Comparison of ENCODE assay signal across 9 mouse cellular contexts in the genomic region with DNA sequence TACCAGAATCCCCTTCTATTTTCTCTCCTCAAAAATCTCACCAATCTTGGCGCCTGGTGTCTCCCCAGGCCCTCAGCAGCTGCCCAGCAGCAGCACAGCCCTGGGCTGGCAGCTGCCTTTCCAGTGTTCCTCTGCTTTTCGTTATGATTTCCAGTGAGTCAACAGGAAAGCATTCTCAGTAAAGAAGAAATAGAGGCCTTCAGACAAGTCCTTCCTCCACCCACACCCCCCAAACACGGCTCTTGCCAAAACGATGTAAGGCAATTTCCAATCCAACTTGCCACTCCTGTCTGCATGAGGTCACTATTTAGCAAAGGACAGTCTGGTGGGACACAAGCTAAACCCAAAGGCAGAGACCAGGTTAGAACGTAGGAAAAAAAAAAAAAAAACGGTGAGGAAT. TPM values are rescaled to one million over a fixed set of nuclear protein-coding genes. Genes with fewer than 3 reads are reported as not detected.
A peak's percentile ranks its signal among the peaks of the same experiment; 100 is the strongest.
DNase-seq lines count a peak whose midpoint lies in the region; ATAC-seq and TF ChIP-seq lines count a peak whose summit lies in the region.
"Had no signal": no experiment of that assay in that cellular context is flagged by ENCODE, and none has a peak within 500 bp of the region (broad histone marks: within the 10 kb centered on the region; RNA-seq: fewer than 3 reads in every experiment).

No protein-coding gene starts in this region.

- no peaks in the 10 kb centered on the region for H3K27me3 ChIP-seq in lung, embryonic 16.5 days (ENCODE audit: control insufficient read depth, insufficient read depth, low read depth, low read length)
- no peaks in the 10 kb centered on the region for H3K27me3 ChIP-seq in cerebellum, adult 2 months (ENCODE audit: control insufficient read depth, insufficient read depth, low read length)
- no peaks in the 10 kb centered on the region for H3K27me3 ChIP-seq in hindbrain, postnatal 0 days (ENCODE audit: insufficient read depth, low read length)
- H3K27me3 ChIP-seq: embryonic facial prominence, embryonic 12.5 days; midbrain, embryonic 12.5 days had no signal

- peak; percentile 59 for DNase-seq in 416B (ENCODE audit: low read depth)
- DNase-seq in adrenal gland, adult 18-20 months (ENCODE audit: low spot score in 2 of 2) = peak; percentile 39 to 52
- DNase-seq in heart, adult 9 months (ENCODE audit: low spot score in 2 of 2) = peak; percentile 67 to 76
- DNase-seq in cerebellum, postnatal 4 days (ENCODE audit: low spot score in 2 of 2) = no peak
- no peak for DNase-seq in cerebellum, adult 2 months
- no peak for DNase-seq in hindbrain, postnatal 0 days (ENCODE audit: low spot score)

- no peak for TF ChIP-seq POLR2A in cerebellum, adult 2 months (IDR thresholded peaks at IDR 0.05; ENCODE audit: borderline replicate concordance, insufficient read depth, low read length)

- peaks cover 56% of the 10 kb centered on the region for H3K4me1 ChIP-seq in lung, embryonic 16.5 days (replicated peaks; ENCODE audit: control insufficient read depth, insufficient read depth, low read length)
- no peaks in the 10 kb centered on the region for H3K4me1 ChIP-seq in cerebellum, adult 2 months (ENCODE audit: control insufficient read depth, insufficient read depth, low read length)
- peaks cover 3% of the 10 kb centered on the region; the same call in 1 of the 2 replicates for H3K4me1 ChIP-seq in hindbrain, postnatal 0 days (ENCODE audit: insufficient read depth, low read length)
- H3K4me1 ChIP-seq: midbrain, embryonic 12.5 days had no signal

- TF ChIP-seq CTCF in cerebellum, adult 2 months (IDR thresholded peaks at IDR 0.05; ENCODE audit: borderline replicate concordance, insufficient read depth, low read depth, low read length) = no peak
- no peak for TF ChIP-seq CTCF in hindbrain, postnatal 0 days (IDR thresholded peaks at IDR 0.05; ENCODE audit: low read depth)

- H3K27ac ChIP-seq in lung, embryonic 16.5 days (ENCODE audit: low read length) = peak overlapping the region; percentile 51
- no peak overlapping the region for H3K27ac ChIP-seq in cerebellum, adult 2 months (ENCODE audit: insufficient read depth, low read length)
- no peak overlapping the region for H3K27ac ChIP-seq in hindbrain, postnatal 0 days
- H3K27ac ChIP-seq: embryonic facial prominence, embryonic 12.5 days; midbrain, embryonic 12.5 days had no signal

- WGBS in lung, embryonic 16.5 days = 41% methylated on average over 6 of the region's 6 CpGs
- 69% methylated on average over 6 of the region's 6 CpGs for WGBS in cerebellum, adult 2 months
- WGBS in hindbrain, postnatal 0 days = 70% methylated on average over 6 of the region's 6 CpGs

- no peak overlapping the region for H3K4me3 ChIP-seq in lung, embryonic 16.5 days (ENCODE audit: low read length)
- H3K4me3 ChIP-seq in cerebellum, adult 2 months (replicated peaks; ENCODE audit: insufficient read depth, low read depth, low read length) = no peak overlapping the region
- no peak overlapping the region for H3K4me3 ChIP-seq in hindbrain, postnatal 0 days (ENCODE audit: low read length)
- H3K4me3 ChIP-seq: embryonic facial prominence, embryonic 12.5 days; midbrain, embryonic 12.5 days had no signal

- no peaks in the 10 kb centered on the region for H3K36me3 ChIP-seq in lung, embryonic 16.5 days (ENCODE audit: control insufficient read depth, insufficient read depth, low read length)
- no peaks in the 10 kb centered on the region for H3K36me3 ChIP-seq in hindbrain, postnatal 0 days (ENCODE audit: insufficient read depth, low read length)
- H3K36me3 ChIP-seq: embryonic facial prominence, embryonic 12.5 days; midbrain, embryonic 12.5 days had no signal

- no peaks in the 10 kb centered on the region for H3K9me3 ChIP-seq in lung, embryonic 16.5 days (ENCODE audit: control insufficient read depth, low read length)
- H3K9me3 ChIP-seq in hindbrain, postnatal 0 days (ENCODE audit: low read length) = no peaks in the 10 kb centered on the region
- H3K9me3 ChIP-seq: embryonic facial prominence, embryonic 12.5 days; midbrain, embryonic 12.5 days had no signal

- ATAC-seq in lung, embryonic 16.5 days (ENCODE audit: low read depth) = 0 out of 2 replicates have a peak, but pooled peaks have one; percentile 3
- ATAC-seq in hindbrain, postnatal 0 days = no peak

- no peak overlapping the region for H3K4me2 ChIP-seq in lung, embryonic 16.5 days (ENCODE audit: low read depth, low read length)
- no peak overlapping the region for H3K4me2 ChIP-seq in hindbrain, postnatal 0 days (ENCODE audit: low read depth, low read length)
- H3K4me2 ChIP-seq: embryonic facial prominence, embryonic 12.5 days; midbrain, embryonic 12.5 days had no signal

- no peak overlapping the region for H3K9ac ChIP-seq in lung, embryonic 16.5 days (ENCODE audit: low read length)
- H3K9ac ChIP-seq in hindbrain, postnatal 0 days (replicated peaks; ENCODE audit: low read length) = no peak overlapping the region
- H3K9ac ChIP-seq: embryonic facial prominence, embryonic 12.5 days; midbrain, embryonic 12.5 days had no signal

RNA-seq across cellular contexts. Expression of a gene that starts 39.0 kb away (rescaled TPM):
- 10 to 100 TPM; 73.6 to 79.1 TPM for total RNA-seq in adrenal gland, adult 18-20 months (2021)
- 136 and 141 TPM in 2 replicates for polyA plus RNA-seq in lung, embryonic 16.5 days (2015; fragmentation: Nextera tagmentation; extraction: Ambion mirVana)
- polyA plus RNA-seq in cerebellum, adult 2 months (2012; rRNA removed) = 21.0 and 21.5 TPM in 2 replicates
- total RNA-seq in hindbrain, postnatal 0 days (2014; rRNA removed) = 23.5 and 29.4 TPM in 2 replicates
- polyA plus RNA-seq in hindbrain, postnatal 0 days (2015; fragmentation: Nextera tagmentation; extraction: Ambion mirVana) = 15.7 and 16.6 TPM in 2 replicates

Comparison
In these comparisons a context has a peak if more than half of its experiments do, and no peak if none do; other contexts are left out.
1. DNase-seq: peak in 416B (single experiment), adrenal gland, adult 18-20 months (2 of 2) and heart, adult 9 months (2 of 2); none in cerebellum, postnatal 4 days (0 of 2), cerebellum, adult 2 months (0 of 2) and hindbrain, postnatal 0 days (single experiment).